Mouse (Mus musculus): ENCODE data around the gene Thsd4.

GRCm38 (mm10) chr9:60558507-60558906 lies 36.7 kb upstream of the Thsd4 start:
- no peak for TF ChIP-seq EP300 (IDR thresholded peaks at IDR 0.05; ENCODE audit: low read depth)
- TF ChIP-seq CTCF (IDR thresholded peaks at IDR 0.05; ENCODE audit: low read depth): no peak
